Mouse (Mus musculus): Measurements from ENCODE around the gene Plcz1.
A peak's percentile ranks its signal among the peaks of the same experiment; 100 is the strongest.

Gene Plcz1

DNA sequence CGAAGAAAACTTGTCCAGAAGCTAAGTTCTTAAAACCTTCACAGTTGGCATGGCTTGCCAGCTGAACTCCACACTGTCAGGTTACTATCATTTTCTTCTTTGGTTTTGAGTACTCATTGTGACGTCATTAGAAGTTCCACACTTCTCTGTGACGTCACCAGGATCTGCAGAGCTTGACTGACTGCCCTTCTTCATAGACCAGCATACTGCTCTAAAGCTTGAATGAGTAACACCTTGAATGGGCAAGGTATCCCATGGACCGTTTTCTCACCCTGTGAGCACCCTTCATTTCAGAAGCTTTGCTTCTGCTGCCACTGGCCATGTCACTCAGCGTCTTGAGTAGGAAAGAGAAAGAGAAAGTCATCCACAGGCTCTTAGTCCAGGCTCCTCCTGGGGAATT is at the start of gene Plcz1:
Plcz1 (minus strand) TSS at position 101 of the 400 bp plus-strand sequence.
- no peak for DNase-seq (ENCODE audit: low spot score)

DNA sequence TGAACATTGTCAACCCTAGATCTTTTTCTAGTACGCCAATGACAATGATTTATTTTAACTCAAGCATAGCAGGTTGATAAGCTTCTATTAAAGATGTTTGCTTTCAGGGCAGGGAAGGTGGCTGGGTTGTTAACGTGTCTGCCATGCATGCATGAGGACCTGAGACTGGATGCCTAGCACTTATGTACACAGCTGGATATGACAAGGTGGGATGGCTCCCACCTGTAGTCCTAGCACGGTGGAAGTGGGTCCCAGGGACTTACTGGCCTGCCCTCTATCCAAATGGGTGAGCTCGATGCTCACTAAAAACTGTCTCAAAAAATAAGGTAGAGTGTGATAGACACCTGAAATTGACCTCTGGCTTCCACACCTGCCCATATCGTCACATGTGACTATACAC is 48.6 kb upstream of the Plcz1 start:
- DNase-seq (ENCODE audit: low spot score): no peak

DNA sequence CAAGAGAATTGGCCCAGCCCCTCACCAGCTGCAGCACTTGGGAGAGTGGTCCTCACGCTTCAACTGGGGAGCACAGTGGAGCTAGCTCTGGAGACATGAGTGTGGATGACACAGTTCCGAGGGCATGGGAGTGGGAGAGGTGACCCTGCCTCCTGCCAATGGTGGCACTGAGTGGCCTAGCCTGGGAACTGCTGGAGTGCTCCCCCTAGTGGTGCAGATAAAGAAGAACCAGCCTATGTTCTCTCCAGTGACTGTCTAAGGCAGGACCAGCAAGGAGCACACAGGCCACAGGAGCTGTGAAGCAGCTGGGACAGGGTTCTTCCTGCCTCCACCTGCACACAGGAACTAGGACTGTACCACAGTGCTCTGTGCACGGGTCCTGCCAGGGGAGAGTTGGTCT is 40.5 kb upstream of the Plcz1 start:
- no peak for DNase-seq (ENCODE audit: low spot score)

DNA sequence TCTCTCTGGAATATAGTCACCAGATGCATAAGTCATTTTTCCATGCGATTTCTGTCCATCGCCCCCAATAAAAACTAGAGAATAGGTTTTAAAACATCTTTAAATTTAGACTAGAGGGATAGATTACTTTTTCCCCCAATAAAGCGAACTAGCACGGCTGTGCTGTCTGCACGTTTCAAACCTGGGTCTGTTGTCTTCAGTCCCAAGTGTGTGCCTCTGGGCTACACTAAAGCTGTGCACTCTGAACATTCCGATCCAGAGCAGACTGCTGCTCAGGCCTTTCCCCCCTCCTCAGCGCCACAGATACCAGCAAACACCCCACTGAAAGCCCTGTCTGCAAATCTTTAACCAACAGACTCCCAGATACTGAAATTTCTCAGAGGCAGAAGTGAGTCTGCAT is 39.7 kb upstream of the Plcz1 start:
- DNase-seq (ENCODE audit: low spot score): no peak

DNA sequence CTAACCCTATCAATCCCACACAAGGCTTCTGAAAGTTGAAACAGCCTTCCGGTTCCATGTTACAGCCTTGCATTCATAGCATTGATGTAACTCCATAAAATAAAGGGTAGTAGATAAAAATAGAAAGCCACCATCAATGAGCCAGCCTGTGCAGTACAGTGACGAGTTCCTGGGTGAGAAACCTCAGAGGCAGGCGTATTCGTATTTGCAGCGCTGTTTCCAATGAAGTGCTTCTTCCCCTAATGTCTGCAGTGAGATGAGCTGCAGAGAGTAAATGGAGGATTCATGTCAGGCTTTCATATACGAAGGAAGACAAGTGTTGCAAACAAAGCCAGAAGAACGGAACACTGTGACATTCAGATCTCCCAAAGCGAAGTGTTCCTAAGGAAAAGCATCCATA is 27.9 kb upstream of the Plcz1 start:
- DNase-seq (ENCODE audit: low spot score): no peak

DNA sequence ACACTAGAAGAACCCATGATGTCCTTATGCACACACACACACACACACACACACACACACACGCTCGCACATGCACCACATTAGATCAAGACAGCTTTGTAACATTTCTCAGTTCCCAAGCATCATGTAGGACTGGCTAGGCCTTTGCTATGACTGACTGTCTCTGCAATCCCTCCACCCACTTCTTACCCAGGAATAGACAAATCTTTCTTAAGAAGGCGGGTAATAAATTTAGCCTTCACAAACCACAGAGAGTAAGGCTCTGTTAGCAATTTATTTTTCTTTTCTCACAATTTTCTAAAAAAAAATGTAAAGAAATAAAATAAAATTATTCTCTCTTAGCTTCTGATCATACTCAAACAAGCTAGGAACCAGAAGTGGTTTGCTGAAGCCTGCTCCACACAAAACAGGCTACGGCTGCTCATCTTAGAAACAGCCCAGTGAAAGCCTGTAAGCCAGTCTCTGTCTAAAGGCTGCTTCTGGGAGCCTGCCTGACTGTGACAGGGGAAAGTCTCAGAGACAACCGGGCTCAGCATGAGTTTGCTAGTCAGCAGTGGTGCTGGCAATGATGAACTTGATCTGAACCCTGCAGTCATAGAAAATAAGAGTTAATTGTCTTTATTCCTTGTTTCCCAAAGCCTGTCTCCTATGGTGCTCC is 13.1 kb upstream of the Plcz1 start:
- peak; percentile 27 for DNase-seq (ENCODE audit: low spot score)

DNA sequence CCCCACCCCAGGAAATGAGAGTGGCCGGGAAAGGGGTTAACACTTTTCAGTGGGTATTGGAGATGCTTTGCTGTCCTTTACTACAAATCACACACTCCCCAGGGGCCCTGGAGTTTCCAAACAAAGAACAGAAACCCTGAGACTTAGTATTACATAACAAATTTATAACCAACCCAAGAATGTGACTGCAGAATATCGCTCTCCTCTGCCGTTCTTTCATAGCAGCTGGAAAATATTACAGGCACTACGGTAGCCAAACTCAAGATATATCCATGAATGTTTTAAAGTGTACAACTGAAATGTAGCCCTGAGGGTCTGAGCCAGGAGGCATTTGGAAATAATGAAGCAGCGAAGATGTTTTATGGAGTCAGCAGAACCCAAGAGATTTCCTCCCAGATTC is 10.2 kb upstream of the Plcz1 start:
- DNase-seq (ENCODE audit: low spot score): no peak

DNA sequence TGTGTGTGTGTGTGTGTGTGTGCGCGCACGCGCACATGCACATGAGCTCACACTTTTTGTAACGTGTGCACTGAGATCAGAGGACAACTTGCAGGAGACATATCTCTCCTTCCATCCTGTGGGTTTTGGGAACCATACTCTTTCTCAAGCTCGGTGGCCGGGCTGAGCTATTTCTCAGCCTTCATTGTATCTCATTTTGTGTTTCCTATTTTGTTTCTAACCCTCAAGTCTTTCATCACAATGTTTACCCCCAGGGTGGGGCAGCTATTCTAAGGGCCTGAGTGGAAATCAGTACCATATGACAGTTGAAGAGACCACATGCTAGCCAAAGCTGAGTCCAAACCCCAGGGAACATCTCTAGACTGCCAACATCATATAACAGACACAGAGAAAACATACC is 305 bp downstream of the Plcz1 start, which contains the start of gene Capza3:
Capza3 (plus strand) TSS at position 301 of the 400 bp plus-strand sequence.
- no peak for DNase-seq (ENCODE audit: low spot score)

DNA sequence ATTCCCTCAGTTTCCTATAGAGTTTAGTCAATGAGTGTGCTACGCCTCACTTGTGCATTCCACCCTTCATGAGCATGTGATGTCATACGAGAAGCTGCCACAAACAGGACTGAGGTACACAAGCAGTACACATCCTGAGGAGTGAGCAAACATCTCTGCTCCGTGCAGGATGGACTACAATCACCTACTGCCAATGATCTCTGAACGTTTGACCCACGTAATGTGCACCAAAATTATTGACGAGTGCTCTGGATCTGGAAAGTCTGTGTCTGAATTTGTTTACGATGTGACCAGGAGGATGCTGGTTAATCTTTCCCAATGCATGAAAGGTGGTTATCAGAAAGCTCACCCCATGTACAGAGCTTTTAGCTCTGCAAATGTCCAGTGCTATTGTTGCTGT is 16.9 kb downstream of the Plcz1 start:
- no peak for DNase-seq (ENCODE audit: low spot score)

DNA sequence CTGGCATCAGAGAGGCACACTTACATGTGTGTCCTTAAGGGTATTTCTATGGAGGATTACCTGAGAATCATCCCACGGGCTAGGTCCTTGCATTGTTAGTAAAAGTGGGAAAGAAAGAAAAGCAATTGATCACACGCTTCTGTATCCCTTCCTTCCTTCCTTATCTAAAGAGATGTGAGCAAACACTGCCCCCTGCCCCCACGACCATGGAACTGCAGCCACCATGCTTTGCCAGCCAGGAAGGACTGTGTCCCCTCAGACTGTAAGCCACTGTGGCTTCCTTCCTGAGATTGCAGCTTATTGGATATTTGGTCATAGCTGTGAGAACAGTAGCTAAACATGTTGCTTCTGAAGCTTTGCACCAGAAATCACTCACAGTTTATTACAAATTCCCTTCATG is 36.1 kb downstream of the Plcz1 start:
- DNase-seq (ENCODE audit: low spot score): no peak

DNA sequence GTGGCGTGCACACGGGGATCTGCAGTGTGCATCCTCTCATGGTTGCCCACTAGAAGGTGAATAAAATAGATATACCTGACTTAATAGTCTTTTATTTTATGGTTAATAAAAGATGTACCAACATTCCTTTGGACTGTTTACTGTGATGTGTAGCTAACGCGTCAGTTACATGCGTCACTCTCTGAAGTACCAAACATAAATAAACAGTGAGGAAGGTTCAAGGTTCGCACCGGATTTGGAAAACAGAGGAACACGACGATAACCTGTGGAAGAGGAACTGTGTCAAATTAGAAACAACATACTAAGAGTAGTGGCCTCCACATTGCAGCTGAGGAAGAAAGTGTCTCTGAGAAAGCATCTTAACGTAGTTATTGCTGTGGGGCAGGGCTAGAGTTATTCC is 51.7 kb downstream of the Plcz1 start:
- no peak for DNase-seq (ENCODE audit: low spot score)

DNA sequence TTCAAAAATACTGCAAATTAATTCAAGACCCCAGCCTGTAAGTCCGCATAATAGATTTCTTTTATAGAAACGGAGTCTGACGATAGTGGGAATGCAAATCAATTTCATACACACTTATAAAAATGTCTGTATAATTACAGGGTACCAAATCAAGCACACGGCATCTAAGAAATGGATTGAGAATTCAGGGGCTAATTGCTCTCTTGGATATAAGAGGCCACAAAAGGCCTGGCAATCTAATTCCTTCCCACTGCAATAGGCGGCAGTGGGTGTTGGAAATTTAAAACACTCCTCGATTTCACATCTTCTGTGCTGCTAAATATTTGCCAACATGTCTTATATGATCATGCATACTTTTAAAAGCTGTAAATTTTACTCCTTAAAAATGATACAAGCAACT is 52.2 kb downstream of the Plcz1 start:
- no peak for DNase-seq (ENCODE audit: low spot score)

DNA sequence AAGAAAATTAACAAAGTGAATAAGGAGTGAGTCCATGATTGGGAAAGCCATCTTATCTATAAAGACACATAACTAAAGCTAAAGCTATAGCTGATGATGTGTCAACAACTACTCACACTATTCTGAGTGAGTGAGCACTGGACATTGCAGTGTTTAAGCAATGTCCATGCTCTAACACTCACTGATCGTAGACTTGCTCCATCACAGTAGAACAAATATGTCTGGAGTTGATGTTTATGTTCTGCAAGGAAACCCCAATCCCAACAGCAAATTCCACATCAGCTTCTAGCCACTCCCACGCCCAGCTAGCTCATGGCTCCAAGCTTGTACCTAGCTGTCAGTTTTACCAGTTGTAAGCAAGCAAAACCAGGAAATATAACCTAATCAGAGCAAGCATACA is 54.7 kb downstream of the Plcz1 start:
- DNase-seq (ENCODE audit: low spot score): no peak

DNA sequence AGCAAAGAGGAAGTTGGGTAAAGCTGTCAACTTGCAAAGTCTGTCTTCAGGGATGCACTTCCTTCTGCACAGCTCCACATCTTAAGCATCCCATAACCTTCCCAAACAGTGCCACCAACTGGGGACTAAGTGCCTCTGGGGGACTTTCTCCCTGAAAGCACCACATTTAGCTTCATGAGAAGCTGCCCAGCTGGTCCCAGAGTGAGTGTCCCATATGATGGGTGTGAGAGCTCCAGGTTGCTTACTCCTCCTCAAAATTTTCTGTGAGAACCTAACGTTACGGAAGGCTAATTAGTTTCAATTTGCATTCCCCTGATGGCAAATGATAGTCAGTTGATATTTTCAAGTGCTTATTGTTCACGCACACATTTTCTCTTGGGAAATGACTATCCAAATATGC is 57.2 kb downstream of the Plcz1 start:
- DNase-seq (ENCODE audit: low spot score): no peak

DNA sequence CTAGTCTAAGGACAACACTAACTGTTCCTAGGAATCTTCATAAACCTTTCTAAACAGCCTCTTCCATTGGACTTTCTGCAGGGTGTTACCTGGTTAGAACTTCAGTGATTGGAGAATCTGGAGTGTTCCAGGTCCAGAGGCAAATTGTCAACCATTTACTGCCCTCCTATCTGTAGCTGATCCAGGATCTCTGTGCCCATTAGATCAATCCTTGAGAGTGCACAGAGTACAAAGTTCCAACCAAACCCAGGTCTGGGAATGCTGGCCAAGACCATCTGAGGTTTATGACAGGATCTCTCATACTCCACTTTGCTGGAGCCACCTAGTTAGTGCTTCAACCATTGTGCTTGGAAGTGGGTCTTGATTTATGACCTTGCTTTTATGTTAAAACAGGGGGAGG is 60.2 kb downstream of the Plcz1 start:
- DNase-seq (ENCODE audit: low spot score): no peak

DNA sequence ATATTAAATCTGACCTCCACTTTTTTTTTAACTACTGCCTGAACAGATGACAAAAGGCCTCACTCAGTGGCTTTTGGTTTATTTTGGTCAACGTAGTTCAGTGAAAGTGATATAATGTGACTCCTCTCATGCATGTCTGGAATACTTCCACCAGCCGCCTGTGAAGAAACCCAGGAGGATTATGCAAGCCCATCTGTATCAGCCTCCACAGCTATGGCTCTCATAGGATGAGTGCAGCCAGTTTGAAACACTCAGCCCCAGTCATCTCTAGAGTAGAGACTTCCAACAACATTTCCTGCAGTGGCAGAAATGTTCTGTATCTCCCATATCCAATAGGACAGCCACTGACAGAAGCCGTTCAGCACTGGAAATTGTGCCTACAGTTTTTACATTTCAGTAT is 63.1 kb downstream of the Plcz1 start:
- DNase-seq (ENCODE audit: low spot score): no peak

DNA sequence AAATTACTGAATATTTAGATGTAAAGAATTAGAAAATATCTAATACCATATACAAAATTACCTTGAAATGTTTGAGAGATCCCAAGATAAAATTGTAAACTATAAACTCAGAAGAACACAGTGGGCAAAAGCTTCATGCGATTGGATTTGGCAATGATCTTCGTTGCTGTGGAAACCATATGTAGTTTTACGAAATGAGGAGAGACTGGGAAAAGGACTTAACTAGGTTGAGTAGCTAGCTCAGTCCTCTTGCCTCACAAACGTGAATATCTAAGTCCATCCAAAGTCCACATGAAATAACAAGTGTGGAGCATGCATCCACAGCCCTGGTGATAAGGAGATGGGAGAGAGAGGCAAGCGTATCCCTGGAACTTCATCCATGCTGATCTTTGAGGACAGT is 66.6 kb downstream of the Plcz1 start:
- DNase-seq (ENCODE audit: low spot score): no peak

DNA sequence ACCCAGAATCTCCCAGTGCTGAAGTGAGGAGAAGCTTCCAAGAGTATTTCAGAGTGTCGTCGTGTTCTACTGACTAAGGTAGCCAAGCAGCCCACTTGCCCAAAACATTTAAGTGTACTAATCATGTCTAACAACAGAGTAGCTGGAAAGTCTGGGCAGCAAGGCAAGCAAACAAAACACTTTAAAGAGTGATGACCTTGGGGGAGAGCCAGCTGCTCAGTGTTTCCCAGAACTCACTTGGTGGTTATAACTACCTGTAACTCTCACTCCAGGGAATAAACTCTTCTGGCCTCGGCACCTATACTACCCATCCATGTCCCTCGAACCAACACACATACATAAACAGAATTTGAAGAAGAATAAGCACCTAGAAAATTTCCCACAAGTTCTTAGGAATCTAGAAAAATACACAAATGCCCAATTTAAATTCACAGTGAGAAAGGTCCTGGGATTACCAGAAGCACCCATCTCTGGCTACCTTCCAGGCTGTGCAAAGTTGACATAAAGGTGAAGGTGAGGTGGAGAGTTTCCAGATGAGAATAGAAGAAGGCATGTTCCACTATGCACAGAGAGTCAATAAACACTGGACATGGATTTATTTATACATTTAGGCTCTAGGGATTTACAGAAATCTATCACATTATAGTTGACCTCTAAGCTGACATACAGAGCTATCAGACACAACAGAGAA is 69.5 kb downstream of the Plcz1 start:
- no peak for DNase-seq (ENCODE audit: low spot score)

DNA sequence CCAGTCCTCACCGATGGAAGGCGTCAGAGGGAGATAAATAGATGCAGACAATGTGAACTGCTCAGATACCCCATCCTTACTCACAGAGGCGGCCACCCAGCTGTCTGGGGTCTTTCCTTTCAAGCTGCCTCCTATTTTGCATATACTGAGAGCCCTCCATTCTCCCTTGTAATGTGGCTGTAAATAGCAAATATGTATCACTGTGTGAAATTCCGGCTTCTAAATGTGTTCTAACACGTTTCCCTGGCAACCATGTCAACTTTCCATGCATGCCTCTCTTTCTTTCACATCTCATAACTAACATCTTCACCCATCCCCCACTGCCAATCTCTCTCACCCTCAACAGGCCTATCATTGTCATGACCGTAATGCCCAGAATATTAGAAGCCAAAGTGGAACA is 74.6 kb downstream of the Plcz1 start:
- DNase-seq (ENCODE audit: low spot score): no peak

DNA sequence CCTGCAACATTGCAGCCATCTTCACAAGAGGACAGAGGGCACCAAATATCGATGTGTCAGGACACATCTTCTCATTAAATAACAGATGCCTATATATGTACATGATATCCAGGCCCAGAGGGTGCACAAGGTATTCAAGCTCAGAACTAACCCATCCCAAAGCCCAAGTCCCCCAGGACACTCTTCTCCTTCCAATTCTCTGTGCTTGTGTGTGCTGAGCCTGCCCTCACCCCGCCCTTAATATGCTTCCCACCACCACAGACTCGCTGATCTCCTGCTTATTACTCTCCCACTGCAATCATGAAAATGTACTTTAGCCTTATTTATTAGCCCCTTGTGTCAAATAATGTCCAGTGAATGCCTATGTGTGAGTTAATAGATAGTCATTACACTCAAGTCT is 76.4 kb downstream of the Plcz1 start:
- DNase-seq (ENCODE audit: low spot score): no peak

DNA sequence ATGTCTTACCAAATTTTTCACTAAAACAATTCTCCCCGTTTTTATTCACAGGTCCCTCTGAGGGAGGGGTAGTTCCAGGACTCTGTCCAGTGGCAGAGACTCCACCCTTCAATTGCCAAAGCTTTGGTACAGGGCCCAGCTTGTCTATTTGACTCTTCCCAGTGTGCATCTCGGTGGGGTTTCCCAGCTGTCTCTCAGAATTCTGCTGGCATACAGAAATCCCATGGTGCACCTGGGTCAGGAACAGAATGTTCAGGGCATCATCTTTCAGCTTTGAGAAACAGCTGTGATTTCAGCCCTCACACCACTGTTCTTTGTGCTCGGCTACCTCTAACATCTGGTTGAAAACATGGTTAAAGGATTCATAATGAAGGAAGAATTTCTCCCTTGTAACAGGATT is 77.5 kb downstream of the Plcz1 start:
- DNase-seq (ENCODE audit: low spot score): no peak

DNA sequence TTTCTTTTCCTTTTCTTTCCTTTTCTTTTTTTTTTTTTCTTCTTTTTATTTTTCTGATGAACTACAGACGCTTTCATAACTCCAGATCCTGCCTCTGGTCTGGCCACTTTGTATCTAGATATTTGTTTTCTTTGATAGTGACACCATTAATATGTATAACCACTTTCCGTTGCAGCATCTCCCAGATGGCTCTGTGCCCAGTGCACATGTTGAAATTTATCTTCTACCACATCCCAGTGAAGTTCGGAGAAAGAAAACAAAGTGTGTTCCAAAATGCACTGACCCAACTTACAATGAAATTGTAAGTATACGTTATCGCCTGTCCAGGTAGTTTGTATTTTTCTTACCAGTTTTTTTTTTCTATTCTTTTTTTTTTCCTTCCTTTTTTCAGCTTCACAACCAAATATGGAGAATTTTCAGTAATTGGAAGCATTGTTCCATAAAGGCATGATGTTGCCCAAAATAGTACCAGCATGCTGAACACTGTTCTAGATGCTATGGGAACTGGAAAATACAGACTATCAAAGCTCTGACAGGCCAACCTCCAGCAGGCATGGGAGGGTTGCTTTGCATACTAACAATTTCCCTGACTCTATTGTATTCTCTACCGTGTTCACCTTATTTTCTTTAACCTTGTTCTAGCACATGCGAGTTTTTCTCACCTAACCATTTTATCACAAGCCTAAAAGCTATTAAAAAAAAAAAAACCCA is 83.6 kb downstream of the Plcz1 start:
- DNase-seq (ENCODE audit: low spot score): peak; percentile 14

DNA sequence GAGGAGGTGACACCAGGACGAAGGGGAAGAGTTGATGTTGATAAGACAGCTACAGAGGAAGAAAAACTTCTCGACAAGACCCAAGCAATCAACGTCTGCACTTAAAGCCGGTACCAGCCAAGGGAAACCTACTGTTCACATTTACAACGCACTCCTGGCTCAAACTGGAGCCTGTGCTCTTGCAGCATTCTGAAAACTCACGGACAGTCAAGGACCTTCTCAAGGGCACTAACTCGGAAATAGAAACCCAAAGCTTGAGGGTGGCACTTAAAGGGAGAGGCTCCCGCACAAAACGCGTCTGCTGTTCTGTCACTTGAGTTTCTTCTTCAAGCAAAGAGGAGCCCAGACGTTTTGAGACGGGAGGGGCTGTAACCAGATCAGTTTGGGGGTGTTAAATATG is 87.7 kb downstream of the Plcz1 start:
- no peak for DNase-seq (ENCODE audit: low spot score)
